Mouse (Mus musculus) brain, embryonic 14.5 days (tissue): ENCODE data around the gene Nek10.

Source experiments
- CTCF ChIP-seq: fragments of 200-500 bp; IDR thresholded peaks from 2 replicates; pipeline ENCODE4 v1.5.1; 2012; ENCODE audit warnings: inconsistent platforms, mild to moderate bottlenecking, moderate library complexity, borderline replicate concordance; ENCODE audit not compliant: insufficient read depth, insufficient read length; ENCODE audit errors: extremely low read depth
- POLR2A ChIP-seq: fragments of 200-500 bp; IDR thresholded peaks from 2 replicates; pipeline ENCODE4 v1.6.1; 2012; ENCODE audit warnings: mild to moderate bottlenecking, inconsistent platforms, borderline replicate concordance; ENCODE audit not compliant: poor library complexity, insufficient read depth, insufficient read length, severe bottlenecking; ENCODE audit errors: extremely low read depth

- TF ChIP-seq CTCF (no peak), POLR2A (no peak)
These were observed 156.7 kb downstream of the Nek10 start for GRCm38 (mm10) chr14:14959780-14960440.
